Mouse (Mus musculus): ENCODE measurements at regions not wholly inside any gene's neighbourhood (a gene's known extent, or its start where the extent isn't known, plus 50 kb on each side); places are given as distances from the start of the nearest gene placed in this dataset.

GRCm38 (mm10) chr1:112355816-112356215, 491.1 kb upstream of the Dsel start:
- TF ChIP-seq CTCF (IDR thresholded peaks at IDR 0.05; ENCODE audit: control insufficient read depth, insufficient read depth, insufficient replicate concordance, low read depth, low read length) (no peak), POLR2A (IDR thresholded peaks at IDR 0.05; ENCODE audit: control insufficient read depth, low read depth, low read length) (no peak)
